Mouse (Mus musculus) R1 (cell line): ENCODE results near the gene Prkcb.

ENCODE experiments used
- DNase-seq: peaks from one replicate; pipeline ENCODE4 v3.0.0-alpha.2; 2018; ENCODE audit warnings: low read depth, low spot score

Prkcb gene

GRCm38 (mm10) chr7:122319566-122319965 lies 31.0 kb downstream of the Prkcb start:
- peak; percentile 23 for DNase-seq

GRCm38 (mm10) chr7:122320843-122321544 lies 32.4 kb downstream of the Prkcb start:
- peak; percentile 19 for DNase-seq

GRCm38 (mm10) chr7:122322038-122322690 lies 33.6 kb downstream of the Prkcb start:
- DNase-seq = no peak

- DNase-seq = no peak
Observed at GRCm38 (mm10) chr7:122327942-122328341, 39.4 kb downstream of the Prkcb start.

- no peak for DNase-seq
Observed at GRCm38 (mm10) chr7:122328466-122328865, 39.9 kb downstream of the Prkcb start.

- no peak for DNase-seq
Observed at GRCm38 (mm10) chr7:122329588-122329987, 41.0 kb downstream of the Prkcb start.

GRCm38 (mm10) chr7:122333686-122334085 lies 45.1 kb downstream of the Prkcb start:
- no peak for DNase-seq

GRCm38 (mm10) chr7:122337302-122337701 lies 48.8 kb downstream of the Prkcb start:
- no peak for DNase-seq

GRCm38 (mm10) chr7:122338055-122338454 lies 49.5 kb downstream of the Prkcb start:
- no peak for DNase-seq

GRCm38 (mm10) chr7:122339476-122339875 lies 50.9 kb downstream of the Prkcb start:
- DNase-seq = no peak

GRCm38 (mm10) chr7:122341813-122342212 lies 53.3 kb downstream of the Prkcb start:
- DNase-seq = no peak

- no peak for DNase-seq
Observed at GRCm38 (mm10) chr7:122344656-122345055, 56.1 kb downstream of the Prkcb start.

GRCm38 (mm10) chr7:122346251-122347242 lies 58.0 kb downstream of the Prkcb start:
- no peak for DNase-seq

- DNase-seq = no peak
Observed at GRCm38 (mm10) chr7:122347433-122347832, 58.9 kb downstream of the Prkcb start.

- no peak for DNase-seq
Observed at GRCm38 (mm10) chr7:122349961-122350360, 61.4 kb downstream of the Prkcb start.

GRCm38 (mm10) chr7:122350741-122351140 lies 62.2 kb downstream of the Prkcb start:
- no peak for DNase-seq

GRCm38 (mm10) chr7:122351816-122352215 lies 63.3 kb downstream of the Prkcb start:
- DNase-seq = no peak

- DNase-seq = no peak
Observed at GRCm38 (mm10) chr7:122352566-122353277, 64.2 kb downstream of the Prkcb start.

GRCm38 (mm10) chr7:122353329-122353728 lies 64.8 kb downstream of the Prkcb start:
- DNase-seq = no peak

- no peak for DNase-seq
Observed at GRCm38 (mm10) chr7:122356941-122357340, 68.4 kb downstream of the Prkcb start.

GRCm38 (mm10) chr7:122357847-122358246 lies 69.3 kb downstream of the Prkcb start:
- DNase-seq = no peak
